In the genomic region with DNA sequence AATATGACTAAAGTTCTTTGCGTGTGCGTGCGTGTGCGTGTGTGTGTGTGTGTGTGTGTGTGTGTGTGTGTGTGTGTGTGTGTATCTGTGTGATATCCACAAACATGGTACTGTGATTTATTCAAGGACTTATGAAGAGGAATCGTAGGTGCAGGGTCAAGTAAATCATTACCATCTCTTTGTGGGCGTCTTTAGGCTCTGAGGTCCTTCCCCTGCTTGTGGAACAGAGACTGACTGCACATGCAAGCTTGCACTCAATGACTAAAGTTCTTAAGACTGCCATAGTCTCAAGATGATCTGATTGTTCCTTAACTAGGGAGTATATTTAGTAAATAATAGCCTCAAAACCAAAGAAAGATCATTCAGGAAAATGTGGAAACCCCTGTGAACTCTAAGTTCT, we compare ENCODE assay signal across 15 mouse cellular contexts.
"Had no signal": no experiment of that assay in that cellular context is flagged by ENCODE, and none has a peak within 500 bp of the region (broad histone marks: within the 10 kb centered on the region; RNA-seq: fewer than 3 reads in every experiment).

No protein-coding gene starts in this region.

- H3K27me3 ChIP-seq: limb, embryonic 12.5 days; liver, embryonic 13.5 days; lung, embryonic 15.5 days; megakaryocyte, embryonic 14.5 days; midbrain, embryonic 15.5 days; neural tube, embryonic 12.5 days had no signal

- H3K9ac ChIP-seq: limb, embryonic 12.5 days; liver, embryonic 13.5 days; lung, embryonic 15.5 days; midbrain, embryonic 15.5 days; neural tube, embryonic 12.5 days had no signal

- H3K4me1 ChIP-seq: liver, embryonic 13.5 days; megakaryocyte, embryonic 14.5 days; neural tube, embryonic 12.5 days had no signal

- DNase-seq: liver, embryonic 13.5 days; lung, postnatal 14 days; spleen, adult 18-20 months; thymus, adult 18-20 months; thymus, postnatal 14 days had no signal

- H3K9me3 ChIP-seq: limb, embryonic 12.5 days; liver, embryonic 13.5 days; lung, embryonic 15.5 days; megakaryocyte, embryonic 14.5 days; midbrain, embryonic 15.5 days; neural tube, embryonic 12.5 days had no signal

- H3K36me3 ChIP-seq: limb, embryonic 12.5 days; liver, embryonic 13.5 days; lung, embryonic 15.5 days; midbrain, embryonic 15.5 days; neural tube, embryonic 12.5 days had no signal

- H3K4me3 ChIP-seq: layer of hippocampus, adult 2 months; limb, embryonic 12.5 days; liver, embryonic 13.5 days; lung, embryonic 15.5 days; megakaryocyte, embryonic 14.5 days; midbrain, embryonic 15.5 days; neural tube, embryonic 12.5 days had no signal

- H3K27ac ChIP-seq: hindbrain, postnatal 0 days; kidney, postnatal 0 days; layer of hippocampus, adult 2 months; limb, embryonic 12.5 days; liver, embryonic 13.5 days; lung, embryonic 15.5 days; macrophage; midbrain, embryonic 15.5 days; neural tube, embryonic 12.5 days had no signal

- ATAC-seq: hindbrain, postnatal 0 days; midbrain, embryonic 15.5 days had no signal

- H3K4me2 ChIP-seq: limb, embryonic 12.5 days; liver, embryonic 13.5 days; lung, embryonic 15.5 days; midbrain, embryonic 11.5 days; midbrain, embryonic 15.5 days; neural tube, embryonic 12.5 days had no signal
